Comparison of ENCODE assay signal across 15 mouse cellular contexts in the genomic region with DNA sequence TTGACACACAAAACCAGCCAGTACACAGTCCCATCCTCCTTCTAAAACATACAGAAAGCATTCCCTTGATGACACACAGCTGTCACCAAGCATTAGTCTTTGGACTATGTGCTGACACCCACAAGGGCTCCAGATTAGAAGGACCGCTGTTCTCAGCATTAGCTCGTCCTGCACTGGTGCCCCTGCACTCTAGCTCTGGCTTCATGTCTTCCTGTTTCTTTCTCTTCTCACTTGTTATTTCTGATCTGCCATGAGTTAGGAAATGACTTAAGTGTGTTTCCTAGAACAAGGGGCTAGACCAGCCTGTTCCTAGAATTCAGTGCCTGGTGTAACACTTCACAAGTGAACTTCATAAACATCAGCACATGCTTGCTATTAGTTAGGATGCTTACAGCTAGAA. TPM values are rescaled to one million over a fixed set of nuclear protein-coding genes. Genes with fewer than 3 reads are reported as not detected.
A peak's percentile ranks its signal among the peaks of the same experiment; 100 is the strongest.
DNase-seq lines count a peak whose midpoint lies in the region; ATAC-seq and TF ChIP-seq lines count a peak whose summit lies in the region.
"Had no signal": no experiment of that assay in that cellular context is flagged by ENCODE, and none has a peak within 500 bp of the region (broad histone marks: within the 10 kb centered on the region; RNA-seq: fewer than 3 reads in every experiment).

No protein-coding gene starts in this region.

- no peak overlapping the region for H3K4me2 ChIP-seq in intestine, postnatal 0 days (replicated peaks; ENCODE audit: low read depth)
- H3K4me2 ChIP-seq in intestine, embryonic 16.5 days (ENCODE audit: low read depth, low read length) = no peak overlapping the region
- H3K4me2 ChIP-seq in lung, embryonic 14.5 days = no peak overlapping the region
- H3K4me2 ChIP-seq: embryonic facial prominence, embryonic 12.5 days; limb, embryonic 15.5 days had no signal

- 55% methylated on average over 2 of the region's 2 CpGs for WGBS in intestine, postnatal 0 days
- WGBS in intestine, embryonic 16.5 days = 66% methylated on average over 2 of the region's 2 CpGs
- 50% methylated on average over 2 of the region's 2 CpGs for WGBS in lung, embryonic 14.5 days

- H3K4me3 ChIP-seq in intestine, postnatal 0 days (ENCODE audit: low read depth, low read length) = no peak overlapping the region
- H3K4me3 ChIP-seq in intestine, embryonic 16.5 days (ENCODE audit: low read length) = no peak overlapping the region
- no peak overlapping the region for H3K4me3 ChIP-seq in lung, embryonic 14.5 days (ENCODE audit: low read depth, low read length)
- H3K4me3 ChIP-seq: embryonic facial prominence, embryonic 12.5 days; forebrain, embryonic 10.5 days; hindbrain, embryonic 10.5 days; limb, embryonic 15.5 days; midbrain, embryonic 10.5 days had no signal

- H3K9ac ChIP-seq in intestine, postnatal 0 days (ENCODE audit: low read depth, low read length) = no peak overlapping the region
- no peak overlapping the region for H3K9ac ChIP-seq in intestine, embryonic 16.5 days (ENCODE audit: low read depth, low read length)
- H3K9ac ChIP-seq in lung, embryonic 14.5 days = no peak overlapping the region
- H3K9ac ChIP-seq: embryonic facial prominence, embryonic 12.5 days; limb, embryonic 15.5 days had no signal

- no peaks in the 10 kb centered on the region for H3K36me3 ChIP-seq in intestine, postnatal 0 days (ENCODE audit: control insufficient read depth, insufficient read depth)
- H3K36me3 ChIP-seq in intestine, embryonic 16.5 days (ENCODE audit: control insufficient read depth, insufficient read depth, low read length) = no peaks in the 10 kb centered on the region
- no peaks in the 10 kb centered on the region for H3K36me3 ChIP-seq in lung, embryonic 14.5 days (ENCODE audit: insufficient read depth)
- H3K36me3 ChIP-seq: embryonic facial prominence, embryonic 12.5 days; forebrain, embryonic 10.5 days; hindbrain, embryonic 10.5 days; limb, embryonic 15.5 days; midbrain, embryonic 10.5 days had no signal

- intact Hi-C loops in heart, postnatal 10 days (cut with DNase I) = no loop called here

- no peaks in the 10 kb centered on the region for H3K27me3 ChIP-seq in intestine, postnatal 0 days (replicated peaks; ENCODE audit: control insufficient read depth, insufficient read depth, low read length)
- no peaks in the 10 kb centered on the region for H3K27me3 ChIP-seq in intestine, embryonic 16.5 days (replicated peaks; ENCODE audit: control insufficient read depth, insufficient read depth, low read length)
- no peaks in the 10 kb centered on the region for H3K27me3 ChIP-seq in lung, embryonic 14.5 days (ENCODE audit: insufficient read depth, low read length)
- H3K27me3 ChIP-seq: embryonic facial prominence, embryonic 12.5 days; limb, embryonic 15.5 days; Patski had no signal

- H3K27ac ChIP-seq in intestine, postnatal 0 days (ENCODE audit: low read depth, low read length) = peak overlapping the region; percentile 57; the same call in 1 of the 2 replicates
- H3K27ac ChIP-seq in intestine, embryonic 16.5 days (ENCODE audit: low read length) = no peak overlapping the region
- no peak overlapping the region for H3K27ac ChIP-seq in lung, embryonic 14.5 days (ENCODE audit: low read depth)
- H3K27ac ChIP-seq: embryonic facial prominence, embryonic 12.5 days; forebrain, embryonic 10.5 days; hindbrain, embryonic 10.5 days; limb, embryonic 15.5 days; midbrain, embryonic 10.5 days had no signal

- ATAC-seq in intestine, postnatal 0 days = peak; percentile 53
- no peak for ATAC-seq in intestine, embryonic 16.5 days
- peak; percentile 48; the same call in 1 of the 2 replicates for ATAC-seq in lung, embryonic 14.5 days (ENCODE audit: insufficient read depth)
- peak; percentile 23; the same call in 1 of the 2 replicates for ATAC-seq in neutrophil, adult 5-6 weeks (ENCODE audit: extremely low read depth, insufficient number of reproducible peaks, low FRiP score, poor library complexity, severe bottlenecking)
- ATAC-seq: Patski had no signal

- H3K4me1 ChIP-seq in intestine, postnatal 0 days (replicated peaks; ENCODE audit: control insufficient read depth, insufficient read depth, low read length) = no peaks in the 10 kb centered on the region
- H3K4me1 ChIP-seq in intestine, embryonic 16.5 days (ENCODE audit: control insufficient read depth, insufficient read depth, low read length) = 0 out of 2 replicates have a peak, but pooled peaks cover 6% of the 10 kb centered on the region
- H3K4me1 ChIP-seq in lung, embryonic 14.5 days (ENCODE audit: insufficient read depth) = peaks cover 4% of the 10 kb centered on the region; the same call in 1 of the 2 replicates
- H3K4me1 ChIP-seq: embryonic facial prominence, embryonic 12.5 days; hindbrain, embryonic 10.5 days; limb, embryonic 15.5 days had no signal

- no peaks in the 10 kb centered on the region for H3K9me3 ChIP-seq in intestine, postnatal 0 days (ENCODE audit: control insufficient read depth)
- no peaks in the 10 kb centered on the region for H3K9me3 ChIP-seq in intestine, embryonic 16.5 days (ENCODE audit: control insufficient read depth, low read length)
- no peaks in the 10 kb centered on the region for H3K9me3 ChIP-seq in lung, embryonic 14.5 days (ENCODE audit: low read depth, low read length)
- H3K9me3 ChIP-seq: embryonic facial prominence, embryonic 12.5 days; forebrain, embryonic 10.5 days; hindbrain, embryonic 10.5 days; limb, embryonic 15.5 days; midbrain, embryonic 10.5 days had no signal

- no peak for TF ChIP-seq CTCF in intestine, postnatal 0 days (IDR thresholded peaks at IDR 0.05; ENCODE audit: low read depth)
- TF ChIP-seq CTCF in lung, embryonic 14.5 days (IDR thresholded peaks at IDR 0.05; ENCODE audit: low read depth) = no peak

- DNase-seq in lung, embryonic 14.5 days = peak; percentile 28
- DNase-seq in lung, postnatal 25 days (ENCODE audit: low spot score) = no peak
- DNase-seq in heart, postnatal 10 days = peak; percentile 31 to 35
- DNase-seq in layer of hippocampus, postnatal 14 days (ENCODE audit: low spot score in 2 of 2) = no peak
- DNase-seq: adrenal gland, postnatal 10 days; cerebellum, postnatal 14 days had no signal

RNA-seq across cellular contexts. Expression of gene Nabp1, which starts 36.2 kb away (rescaled TPM):
- 14.9 and 15.7 TPM in 2 replicates for polyA plus RNA-seq in intestine, postnatal 0 days (2015; fragmentation: Nextera tagmentation; extraction: Ambion mirVana)
- polyA plus RNA-seq in intestine, embryonic 16.5 days (2015; fragmentation: Nextera tagmentation; extraction: Ambion mirVana) = 16.0 and 19.1 TPM in 2 replicates
- polyA plus RNA-seq in lung, embryonic 14.5 days (2014; fragmentation: Nextera tagmentation; extraction: Ambion mirVana) = 5.6 and 8.3 TPM in 2 replicates
- total RNA-seq in heart, postnatal 10 days (2021) = 10 to 100 TPM; 33.1 to 36.1 TPM
- 264 and 309 TPM in 2 replicates for total RNA-seq in neutrophil, adult 5-6 weeks (2017)
- 10 to 100 TPM; 17.4 to 24.5 TPM for total RNA-seq in layer of hippocampus, postnatal 14 days (2021)

Comparison
In these comparisons a context has a peak if more than half of its experiments do, and no peak if none do; other contexts are left out.
1. DNase-seq: peak in lung, embryonic 14.5 days (single experiment) and heart, postnatal 10 days (2 of 2); none in lung, postnatal 25 days (single experiment) and layer of hippocampus, postnatal 14 days (0 of 2).